Comparison of ENCODE assay signal across 20 mouse cellular contexts in the genomic region with DNA sequence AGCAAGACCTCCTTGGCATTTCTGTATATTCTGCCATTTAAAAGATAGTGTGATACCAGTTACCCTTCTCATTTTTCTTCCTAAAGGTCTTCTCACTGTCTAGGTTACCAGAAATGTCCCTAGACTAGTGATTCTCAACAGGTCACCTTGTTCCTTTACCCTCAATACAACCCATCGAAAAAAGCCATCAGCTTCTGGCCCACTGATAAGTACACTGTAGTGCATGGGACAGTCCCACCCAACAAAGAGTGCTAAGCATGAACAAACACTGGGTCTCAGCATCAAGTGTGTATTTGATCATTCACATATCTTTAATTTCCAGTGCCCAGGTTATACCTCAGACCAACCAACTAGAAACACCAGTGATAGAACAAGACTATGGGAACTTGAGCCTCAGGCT. TPM values are rescaled to one million over a fixed set of nuclear protein-coding genes. Genes with fewer than 3 reads are reported as not detected.
"Had no signal": no experiment of that assay in that cellular context is flagged by ENCODE, and none has a peak within 500 bp of the region (broad histone marks: within the 10 kb centered on the region; RNA-seq: fewer than 3 reads in every experiment).

No protein-coding gene starts in this region.

- H3K36me3 ChIP-seq: lung, embryonic 15.5 days; midbrain, embryonic 13.5 days; midbrain, embryonic 15.5 days; neural tube, embryonic 12.5 days; stomach, embryonic 15.5 days had no signal

- H3K4me1 ChIP-seq: lung, embryonic 15.5 days; megakaryocyte, embryonic 14.5 days; midbrain, embryonic 13.5 days; midbrain, embryonic 15.5 days; neural tube, embryonic 12.5 days; stomach, embryonic 15.5 days had no signal

- ATAC-seq: lung, postnatal 0 days; midbrain, embryonic 13.5 days; midbrain, embryonic 15.5 days had no signal

- H3K4me3 ChIP-seq: lung, embryonic 15.5 days; megakaryocyte, embryonic 14.5 days; midbrain, embryonic 13.5 days; midbrain, embryonic 15.5 days; neural tube, embryonic 12.5 days; stomach, embryonic 15.5 days had no signal

- H3K27ac ChIP-seq: lung, embryonic 15.5 days; macrophage; midbrain, embryonic 13.5 days; midbrain, embryonic 15.5 days; neural tube, embryonic 12.5 days; stomach, embryonic 15.5 days; stomach, postnatal 0 days had no signal

- H3K4me2 ChIP-seq: lung, embryonic 15.5 days; midbrain, embryonic 11.5 days; midbrain, embryonic 13.5 days; midbrain, embryonic 15.5 days; neural tube, embryonic 12.5 days; stomach, embryonic 15.5 days had no signal

- H3K9ac ChIP-seq: lung, embryonic 15.5 days; midbrain, embryonic 13.5 days; midbrain, embryonic 15.5 days; neural tube, embryonic 12.5 days; stomach, embryonic 15.5 days had no signal

- DNase-seq: lung, postnatal 14 days; lung, postnatal 36 days; right cerebral cortex, postnatal 14 days; thymus, adult 2 months; thymus, postnatal 25 days; thymus, postnatal 4 days had no signal

- H3K9me3 ChIP-seq: lung, embryonic 15.5 days; midbrain, embryonic 15.5 days; neural tube, embryonic 12.5 days; stomach, embryonic 15.5 days had no signal

- H3K27me3 ChIP-seq: lung, embryonic 15.5 days; megakaryocyte, embryonic 14.5 days; midbrain, embryonic 13.5 days; midbrain, embryonic 15.5 days; neural tube, embryonic 12.5 days; stomach, embryonic 15.5 days had no signal

RNA-seq across cellular contexts. Expression of a gene that starts 55.1 kb away (rescaled TPM):
- total RNA-seq: megakaryocyte progenitor cell, adult 5-6 weeks; monocyte, adult 5-6 weeks; neutrophil, adult 5-6 weeks had no signal
- polyA plus RNA-seq: macrophage; neural tube, embryonic 12.5 days; neural tube, embryonic 14.5 days had no signal
